ENCODE assay signal across 12 mouse cellular contexts in genomic region chr5:108246314-108246765, GRCm38 (mm10). TPM values are rescaled to one million over a fixed set of nuclear protein-coding genes. Genes with fewer than 3 reads are reported as not detected.
DNase-seq lines count a peak whose midpoint lies in the region; ATAC-seq and TF ChIP-seq lines count a peak whose summit lies in the region.
"Had no signal": no experiment of that assay in that cellular context is flagged by ENCODE, and none has a peak within 500 bp of the region (broad histone marks: within the 10 kb centered on the region; RNA-seq: fewer than 3 reads in every experiment).

No protein-coding gene starts in this region.

- no peaks in the 10 kb centered on the region for H3K4me1 ChIP-seq in lung, postnatal 0 days (ENCODE audit: insufficient read depth, low read depth, low read length)
- no peaks in the 10 kb centered on the region for H3K4me1 ChIP-seq in lung, adult 2 months (ENCODE audit: control insufficient read depth, insufficient read depth, low read length)
- H3K4me1 ChIP-seq in bone marrow macrophage, adult 2 months (ENCODE audit: control insufficient read depth, insufficient read depth, low read length) = peaks cover 19% of the 10 kb centered on the region
- no peaks in the 10 kb centered on the region for H3K4me1 ChIP-seq in cerebellum, adult 2 months (ENCODE audit: control insufficient read depth, insufficient read depth, low read length)
- H3K4me1 ChIP-seq: limb, embryonic 13.5 days; neural tube, embryonic 12.5 days had no signal

- H3K36me3 ChIP-seq in lung, postnatal 0 days (ENCODE audit: insufficient read depth, low read length) = no peaks in the 10 kb centered on the region
- H3K36me3 ChIP-seq in splenic B cell, adult 2 months (ENCODE audit: control insufficient read depth, insufficient read depth, low read length, poor library complexity, severe bottlenecking) = no peaks in the 10 kb centered on the region
- H3K36me3 ChIP-seq: limb, embryonic 13.5 days; neural tube, embryonic 12.5 days had no signal

- no peak overlapping the region for H3K27ac ChIP-seq in lung, postnatal 0 days (ENCODE audit: low read length)
- H3K27ac ChIP-seq in bone marrow macrophage, adult 2 months (ENCODE audit: insufficient read depth, low read depth, low read length) = peak overlapping the region; percentile 67
- no peak overlapping the region for H3K27ac ChIP-seq in cerebellum, adult 2 months (ENCODE audit: insufficient read depth, low read length)
- H3K27ac ChIP-seq: limb, embryonic 13.5 days; neural tube, embryonic 12.5 days had no signal

- no peak overlapping the region for H3K4me3 ChIP-seq in lung, postnatal 0 days (ENCODE audit: low read depth, low read length)
- no peak overlapping the region for H3K4me3 ChIP-seq in lung, adult 2 months (replicated peaks; ENCODE audit: extremely low read depth, low read depth, low read length)
- peak overlapping the region; percentile 22; the same call in 1 of the 2 replicates for H3K4me3 ChIP-seq in bone marrow macrophage, adult 2 months (ENCODE audit: insufficient read depth, low read length)
- no peak overlapping the region for H3K4me3 ChIP-seq in cerebellum, adult 2 months (replicated peaks; ENCODE audit: insufficient read depth, low read depth, low read length)
- H3K4me3 ChIP-seq: limb, embryonic 13.5 days; neural tube, embryonic 12.5 days had no signal

- no peak for TF ChIP-seq CTCF in lung, postnatal 0 days (IDR thresholded peaks at IDR 0.05)
- TF ChIP-seq CTCF in lung, adult 2 months (IDR thresholded peaks at IDR 0.05; ENCODE audit: insufficient read depth, low read length) = no peak
- no peak for TF ChIP-seq CTCF in bone marrow macrophage, adult 2 months (IDR thresholded peaks at IDR 0.05; ENCODE audit: low read depth, low read length)
- no peak for TF ChIP-seq CTCF in cerebellum, adult 2 months (IDR thresholded peaks at IDR 0.05; ENCODE audit: borderline replicate concordance, insufficient read depth, low read depth, low read length)

- peak; percentile 47; the same call in 1 of the 2 replicates for TF ChIP-seq EP300 in lung, postnatal 0 days (IDR thresholded peaks at IDR 0.05)

- DNase-seq in lung, postnatal 0 days (ENCODE audit: low spot score) = peak; percentile 84
- DNase-seq in lung, adult 2 months = no peak
- peak; percentile 77 for DNase-seq in NIH3T3 (ENCODE audit: low read depth)
- DNase-seq in splenic B cell, adult 2 months (ENCODE audit: low read depth, low spot score) = peak; percentile 31
- DNase-seq in cerebellum, adult 2 months = no peak
- DNase-seq in left cerebral cortex, adult 9 months (ENCODE audit: low spot score in 2 of 2) = no peak
- DNase-seq: embryo, embryonic 11 days; gastrocnemius, postnatal 10 days; thymus, postnatal 25 days had no signal

- no peaks in the 10 kb centered on the region for H3K9me3 ChIP-seq in lung, postnatal 0 days (ENCODE audit: low read length)
- H3K9me3 ChIP-seq: limb, embryonic 13.5 days; neural tube, embryonic 12.5 days had no signal

- no peaks in the 10 kb centered on the region for H3K27me3 ChIP-seq in lung, postnatal 0 days (replicated peaks; ENCODE audit: insufficient read depth, low read length)
- H3K27me3 ChIP-seq in splenic B cell, adult 2 months (ENCODE audit: control insufficient read depth, insufficient read depth, low read length, poor library complexity, severe bottlenecking) = no peaks in the 10 kb centered on the region
- no peaks in the 10 kb centered on the region for H3K27me3 ChIP-seq in cerebellum, adult 2 months (ENCODE audit: control insufficient read depth, insufficient read depth, low read length)
- H3K27me3 ChIP-seq: limb, embryonic 13.5 days; neural tube, embryonic 12.5 days had no signal

- no peak overlapping the region for H3K9ac ChIP-seq in lung, postnatal 0 days (replicated peaks; ENCODE audit: low read depth)
- H3K9ac ChIP-seq: limb, embryonic 13.5 days; neural tube, embryonic 12.5 days had no signal

- H3K4me2 ChIP-seq in lung, postnatal 0 days (replicated peaks; ENCODE audit: low read depth, low read length) = no peak overlapping the region
- H3K4me2 ChIP-seq: limb, embryonic 13.5 days; neural tube, embryonic 12.5 days had no signal

- TF ChIP-seq POLR2A in lung, adult 2 months (IDR thresholded peaks at IDR 0.05; ENCODE audit: borderline replicate concordance, extremely low read depth, low read depth, low read length) = no peak
- TF ChIP-seq POLR2A in bone marrow macrophage, adult 2 months (IDR thresholded peaks at IDR 0.05; ENCODE audit: borderline replicate concordance, low read depth, low read length) = no peak
- TF ChIP-seq POLR2A in cerebellum, adult 2 months (IDR thresholded peaks at IDR 0.05; ENCODE audit: borderline replicate concordance, insufficient read depth, low read length) = no peak

- WGBS in lung, postnatal 0 days = 45% methylated on average over 3 of the region's 3 CpGs
- WGBS in lung, adult 2 months = 26% methylated on average over 3 of the region's 3 CpGs
- WGBS in cerebellum, adult 2 months = 48% methylated on average over 3 of the region's 3 CpGs

- peak; percentile 26 for ATAC-seq in lung, postnatal 0 days

RNA-seq across cellular contexts. Expression of gene Dr1, which starts 22.4 kb away (rescaled TPM):
- 27.7 and 32.5 TPM in 2 replicates for polyA plus RNA-seq in lung, postnatal 0 days (2015; fragmentation: Nextera tagmentation; extraction: Ambion mirVana)
- polyA plus RNA-seq in lung, adult 2 months (2012; rRNA removed) = 16.6 and 19.2 TPM in 2 replicates
- polyA plus RNA-seq in bone marrow macrophage, adult 2 months (2012; ENCODE audit: insufficient read depth, insufficient read length, missing spikeins) = 56.9 and 58.4 TPM in 2 replicates
- 25.7 and 27.3 TPM in 2 replicates for polyA plus RNA-seq in cerebellum, adult 2 months (2012; rRNA removed)

Comparison
In these comparisons a context has a peak if more than half of its experiments do, and no peak if none do; other contexts are left out.
1. DNase-seq: peak in lung, postnatal 0 days (single experiment), NIH3T3 (single experiment) and splenic B cell, adult 2 months (single experiment); none in lung, adult 2 months (single experiment), cerebellum, adult 2 months (0 of 2) and left cerebral cortex, adult 9 months (0 of 2).